Mouse (Mus musculus): ENCODE data around the gene Col24a1. TPM values are rescaled to one million over a fixed set of nuclear protein-coding genes. Genes with fewer than 3 reads are reported as not detected.

Col24a1 gene
- polyA plus RNA-seq, 1 experiment, result 0.40 TPM

- Histone ChIP-seq H3K27me3 (ENCODE audit: control insufficient read depth, insufficient read depth, insufficient read length) (no peaks in the 10 kb centered on the region), H3K4me2 (ENCODE audit: low read depth) (no peak overlapping the region), H3K36me3 (ENCODE audit: control insufficient read depth, insufficient read depth) (no peaks in the 10 kb centered on the region), H3ac (ENCODE audit: control insufficient read depth, insufficient read length) (no peak overlapping the region), H3K79me2 (ENCODE audit: control insufficient read depth, insufficient read depth) (no peaks in the 10 kb centered on the region), H3K4me3 (no peak overlapping the region)
- no peak for TF ChIP-seq USF1 (IDR thresholded peaks at IDR 0.05; ENCODE audit: low read depth)
- TF ChIP-seq CEBPB (IDR thresholded peaks at IDR 0.05; ENCODE audit: insufficient read depth, poor library complexity, severe bottlenecking), result no peak
- no peak for TF ChIP-seq E2F4 (IDR thresholded peaks at IDR 0.05; ENCODE audit: insufficient read depth)
- TF ChIP-seq MYOG (IDR thresholded peaks at IDR 0.05; ENCODE audit: control insufficient read depth in 1 of 3, insufficient read depth in 1 of 3, insufficient read length in 2 of 3, low read depth in 2 of 3), result no peak
- no peak for TF ChIP-seq MYOD1 (IDR thresholded peaks at IDR 0.05; ENCODE audit: control insufficient read depth in 1 of 3, insufficient read length in 2 of 3, low read depth in 2 of 3)
- no peak for TF ChIP-seq TCF3 (IDR thresholded peaks at IDR 0.05; ENCODE audit: insufficient read length, low read depth)
- no peak for TF ChIP-seq POLR2A (IDR thresholded peaks at IDR 0.05; ENCODE audit: insufficient read length, low read depth)
- TF ChIP-seq SRF (IDR thresholded peaks at IDR 0.05; ENCODE audit: control insufficient read depth, insufficient read length, low read depth), result no peak
- TF ChIP-seq POLR2AphosphoS2 (IDR thresholded peaks at IDR 0.05; ENCODE audit: insufficient read length, low read depth), result no peak
Measured at GRCm38 (mm10) chr3:145554388-145554787, 262.1 kb downstream of the Col24a1 start.

- TF ChIP-seq MYOD1 (IDR thresholded peaks at IDR 0.05; ENCODE audit: control insufficient read depth in 1 of 3, insufficient read length in 2 of 3, low read depth in 2 of 3) (no peak), CEBPB (IDR thresholded peaks at IDR 0.05; ENCODE audit: insufficient read depth, poor library complexity, severe bottlenecking) (no peak), TCF12 (IDR thresholded peaks at IDR 0.05; ENCODE audit: insufficient read depth, poor library complexity, severe bottlenecking) (no peak), MAX (IDR thresholded peaks at IDR 0.05; ENCODE audit: low read depth) (no peak), TCF3 (IDR thresholded peaks at IDR 0.05; ENCODE audit: insufficient read length, low read depth) (no peak), REST (IDR thresholded peaks at IDR 0.05; ENCODE audit: insufficient read depth, insufficient read length) (no peak), SRF (IDR thresholded peaks at IDR 0.05; ENCODE audit: control insufficient read depth, insufficient read length, low read depth) (no peak), MYOG (IDR thresholded peaks at IDR 0.05; ENCODE audit: control insufficient read depth in 1 of 3, insufficient read depth in 1 of 3, insufficient read length in 2 of 3, low read depth in 2 of 3) (no peak), POLR2AphosphoS2 (IDR thresholded peaks at IDR 0.05; ENCODE audit: insufficient read length, low read depth) (no peak), POLR2A (IDR thresholded peaks at IDR 0.05; ENCODE audit: insufficient read length, low read depth) (no peak)
- Histone ChIP-seq H3K4me3 (no peak overlapping the region), H3ac (ENCODE audit: control insufficient read depth, insufficient read length) (no peak overlapping the region), H3K79me2 (ENCODE audit: control insufficient read depth, insufficient read depth) (no peaks in the 10 kb centered on the region), H3K27me3 (ENCODE audit: control insufficient read depth, insufficient read depth, insufficient read length) (no peaks in the 10 kb centered on the region), H3K4me2 (ENCODE audit: low read depth) (no peak overlapping the region), H3K36me3 (ENCODE audit: control insufficient read depth, insufficient read depth) (no peaks in the 10 kb centered on the region)
Measured at GRCm38 (mm10) chr3:145556206-145556605, 263.9 kb downstream of the Col24a1 start.

GRCm38 (mm10) chr3:145559675-145560074 lies 267.4 kb downstream of the Col24a1 start:
- Histone ChIP-seq H3K79me2 (ENCODE audit: control insufficient read depth, insufficient read depth) (no peaks in the 10 kb centered on the region), H3ac (ENCODE audit: control insufficient read depth, insufficient read length) (no peak overlapping the region), H3K4me3 (no peak overlapping the region), H3K27me3 (ENCODE audit: control insufficient read depth, insufficient read depth, insufficient read length) (no peaks in the 10 kb centered on the region), H3K4me2 (ENCODE audit: low read depth) (no peak overlapping the region), H3K36me3 (ENCODE audit: control insufficient read depth, insufficient read depth) (no peaks in the 10 kb centered on the region)
- TF ChIP-seq SRF (IDR thresholded peaks at IDR 0.05; ENCODE audit: control insufficient read depth, insufficient read length, low read depth), result no peak
- TF ChIP-seq E2F4 (IDR thresholded peaks at IDR 0.05; ENCODE audit: insufficient read depth), result no peak
- no peak for TF ChIP-seq POLR2A (IDR thresholded peaks at IDR 0.05; ENCODE audit: insufficient read length, low read depth)
- TF ChIP-seq CEBPB (IDR thresholded peaks at IDR 0.05; ENCODE audit: insufficient read depth, poor library complexity, severe bottlenecking), result no peak
- TF ChIP-seq MYOD1 (IDR thresholded peaks at IDR 0.05; ENCODE audit: control insufficient read depth in 1 of 3, insufficient read length in 2 of 3, low read depth in 2 of 3), result no peak
- TF ChIP-seq REST (IDR thresholded peaks at IDR 0.05; ENCODE audit: insufficient read depth, insufficient read length), result no peak
- no peak for TF ChIP-seq MAX (IDR thresholded peaks at IDR 0.05; ENCODE audit: low read depth)
- no peak for TF ChIP-seq MYOG (IDR thresholded peaks at IDR 0.05; ENCODE audit: control insufficient read depth in 1 of 3, insufficient read depth in 1 of 3, insufficient read length in 2 of 3, low read depth in 2 of 3)
- TF ChIP-seq POLR2AphosphoS2 (IDR thresholded peaks at IDR 0.05; ENCODE audit: insufficient read length, low read depth), result no peak
- no peak for TF ChIP-seq TCF3 (IDR thresholded peaks at IDR 0.05; ENCODE audit: insufficient read length, low read depth)
- TF ChIP-seq USF1 (IDR thresholded peaks at IDR 0.05; ENCODE audit: low read depth), result no peak
- TF ChIP-seq TCF12 (IDR thresholded peaks at IDR 0.05; ENCODE audit: insufficient read depth, poor library complexity, severe bottlenecking), result no peak

GRCm38 (mm10) chr3:145560117-145560516 lies 267.8 kb downstream of the Col24a1 start:
- no peaks in the 10 kb centered on the region for H3K79me2 ChIP-seq (ENCODE audit: control insufficient read depth, insufficient read depth)
- no peaks in the 10 kb centered on the region for H3K27me3 ChIP-seq (ENCODE audit: control insufficient read depth, insufficient read depth, insufficient read length)
- no peaks in the 10 kb centered on the region for H3K36me3 ChIP-seq (ENCODE audit: control insufficient read depth, insufficient read depth)
- no peak overlapping the region for H3K4me2 ChIP-seq (ENCODE audit: low read depth)
- TF ChIP-seq MYOG (IDR thresholded peaks at IDR 0.05; ENCODE audit: control insufficient read depth in 1 of 3, insufficient read depth in 1 of 3, insufficient read length in 2 of 3, low read depth in 2 of 3) (no peak), CEBPB (IDR thresholded peaks at IDR 0.05; ENCODE audit: insufficient read depth, poor library complexity, severe bottlenecking) (peak; percentile 10; the same call in 1 of the 2 replicates), E2F4 (IDR thresholded peaks at IDR 0.05; ENCODE audit: insufficient read depth) (no peak)
- H3ac ChIP-seq (ENCODE audit: control insufficient read depth, insufficient read length), result no peak overlapping the region
- no peak overlapping the region for H3K4me3 ChIP-seq

GRCm38 (mm10) chr3:145574468-145574867 lies 282.2 kb downstream of the Col24a1 start:
- Histone ChIP-seq H3K79me2 (ENCODE audit: control insufficient read depth, insufficient read depth) (peaks cover 23% of the 10 kb centered on the region), H3K27me3 (ENCODE audit: control insufficient read depth, insufficient read depth, insufficient read length) (no peaks in the 10 kb centered on the region), H3K4me3 (no peak overlapping the region), H3K4me2 (ENCODE audit: low read depth) (no peak overlapping the region), H3ac (ENCODE audit: control insufficient read depth, insufficient read length) (no peak overlapping the region), H3K36me3 (ENCODE audit: control insufficient read depth, insufficient read depth) (peaks cover 5% of the 10 kb centered on the region)
- TF ChIP-seq MYOG (IDR thresholded peaks at IDR 0.05; ENCODE audit: control insufficient read depth in 1 of 3, insufficient read depth in 1 of 3, insufficient read length in 2 of 3, low read depth in 2 of 3) (no peak), MAX (IDR thresholded peaks at IDR 0.05; ENCODE audit: low read depth) (no peak), SRF (IDR thresholded peaks at IDR 0.05; ENCODE audit: control insufficient read depth, insufficient read length, low read depth) (no peak), POLR2A (IDR thresholded peaks at IDR 0.05; ENCODE audit: insufficient read length, low read depth) (no peak), REST (IDR thresholded peaks at IDR 0.05; ENCODE audit: insufficient read depth, insufficient read length) (no peak), POLR2AphosphoS2 (IDR thresholded peaks at IDR 0.05; ENCODE audit: insufficient read length, low read depth) (no peak), MYOD1 (IDR thresholded peaks at IDR 0.05; ENCODE audit: control insufficient read depth in 1 of 3, insufficient read length in 2 of 3, low read depth in 2 of 3) (no peak), USF1 (IDR thresholded peaks at IDR 0.05; ENCODE audit: low read depth) (no peak), E2F4 (IDR thresholded peaks at IDR 0.05; ENCODE audit: insufficient read depth) (no peak)
